Mouse (Mus musculus) heart, adult 2 months (tissue): Measurements from ENCODE around the gene Zfp93. TPM values are rescaled to one million over a fixed set of nuclear protein-coding genes. Genes with fewer than 3 reads are reported as not detected.

Experiments used
- DNase-seq, 2 experiments: peaks; one replicate each; pipeline ENCODE4 v3.0.0; 2021
- H3K27ac ChIP-seq: fragments of 200-600 bp; 2 replicates; pipeline ENCODE4 v1.8.1; 2022
- H3K27me3 ChIP-seq: fragments of 200-500 bp; 2 replicates; pipeline ENCODE4 v1.6.1; 2012; ENCODE audit warnings: mild to moderate bottlenecking, low read length, inconsistent platforms, mixed read lengths; ENCODE audit not compliant: control insufficient read depth, insufficient read depth
- H3K36me3 ChIP-seq: fragments of 200-500 bp; 2 replicates; pipeline ENCODE4 v1.6.1; 2012; ENCODE audit warnings: low read length, inconsistent platforms; ENCODE audit not compliant: control insufficient read depth, insufficient read depth
- H3K4me1 ChIP-seq: fragments of 200-500 bp; 2 replicates; pipeline ENCODE4 v1.6.1; 2011; ENCODE audit warnings: low read length; ENCODE audit not compliant: control insufficient read depth, insufficient read depth
- H3K4me3 ChIP-seq: fragments of 200-600 bp; 2 replicates; pipeline ENCODE4 v1.8.1; 2022
- H3K79me2 ChIP-seq: fragments of 200-500 bp; replicated peaks from 2 replicates; pipeline ENCODE4 v1.6.1; 2012; ENCODE audit warnings: mild to moderate bottlenecking, inconsistent platforms, low read length, moderate library complexity, mixed read lengths; ENCODE audit not compliant: control insufficient read depth, insufficient read depth
- H3K9ac ChIP-seq: fragments of 200-500 bp; 2 replicates; pipeline ENCODE4 v1.6.1; 2012; ENCODE audit warnings: low read depth, mild to moderate bottlenecking, control low read depth, inconsistent platforms, low read length, mixed read lengths
- CTCF ChIP-seq: fragments of 200-600 bp; IDR thresholded peaks from 2 replicates; pipeline ENCODE4 v1.8.1; 2022; ENCODE audit warnings: antibody characterized with exemption, mild to moderate bottlenecking, moderate library complexity
- EP300 ChIP-seq: fragments of 200-500 bp; IDR thresholded peaks from 2 replicates; pipeline ENCODE4 v1.6.1; 2011; ENCODE audit warnings: low read depth, low read length, control low read depth; ENCODE audit not compliant: insufficient read depth
- POLR2A ChIP-seq: fragments of 200-500 bp; IDR thresholded peaks from 2 replicates; pipeline ENCODE4 v1.6.1; 2011; ENCODE audit warnings: mild to moderate bottlenecking, low read depth, low read length, control low read depth; ENCODE audit not compliant: insufficient read depth
- WGBS: fragments of 180-500 bp; shearing (Covaris S2); methylation state at CpG from one replicate; pipeline ENCODE4 v1.1.7; 2018; 5-methylcytosine and 5-hydroxymethylcytosine counted together
- intact Hi-C: fragments of 180-260 bp; cut with DNase I; formaldehyde crosslinking; loops from one replicate; pipeline ENCODE4 v1.15.1; 2025
- polyA plus RNA-seq: library from polyadenylated mRNA; depleted of rRNA; stranded (reverse); fragments of >200 nt; gene quantifications from 2 replicates; pipeline ENCODE4 v1.2.3, GENCODE M21; 2012
- total RNA-seq, 2 experiments: library from RNA; stranded (reverse); gene quantifications; 2 replicates each; pipeline ENCODE4 v1.2.3; 2021

Zfp93 gene
- total and polyA plus RNA-seq, 3 experiments, result 1.7 to 4.1 (median 3.3) TPM

GRCm38 (mm10) chr7:24286916-24287315 is 16.7 kb downstream of the Zfp93 start:
- no peak overlapping the region for H3K27ac ChIP-seq
- H3K4me1 ChIP-seq, result no peaks in the 10 kb centered on the region
- TF ChIP-seq EP300 (no peak), CTCF (no peak), POLR2A (no peak)
- WGBS, result 72% methylated on average over 4 of the region's 4 CpGs
- intact Hi-C loops, result no loop called here
- DNase-seq, result no peak
- H3K36me3 ChIP-seq, result no peaks in the 10 kb centered on the region
- H3K4me3 ChIP-seq, result no peak overlapping the region
- H3K27me3 ChIP-seq, result no peaks in the 10 kb centered on the region
- no peak overlapping the region for H3K9ac ChIP-seq
- no peaks in the 10 kb centered on the region for H3K79me2 ChIP-seq

GRCm38 (mm10) chr7:24287670-24288069 is 17.4 kb downstream of the Zfp93 start:
- intact Hi-C loops, result no loop called here
- DNase-seq, result no peak

DNA sequence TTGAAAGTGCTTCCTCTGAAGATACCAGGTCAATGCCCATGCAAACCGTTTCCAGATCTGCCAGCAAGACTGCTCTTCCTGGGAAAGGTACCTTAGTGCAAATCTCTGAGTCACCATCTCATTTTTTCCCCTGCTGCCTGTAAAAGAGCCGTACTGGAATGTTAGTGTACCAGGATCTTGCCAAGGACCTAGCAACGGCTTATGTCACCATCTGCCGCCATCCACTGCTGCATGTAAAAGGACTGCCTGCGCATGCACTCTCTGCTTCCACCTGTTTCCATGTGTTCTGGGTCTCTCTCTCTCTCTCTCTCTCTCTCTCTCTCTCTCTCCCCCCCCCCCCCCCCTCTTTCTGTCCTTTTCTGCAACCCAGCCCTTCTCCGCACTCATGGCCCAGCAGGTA is 18.3 kb downstream of the Zfp93 start:
- Histone ChIP-seq H3K9ac (no peak overlapping the region), H3K79me2 (no peaks in the 10 kb centered on the region), H3K27ac (no peak overlapping the region), H3K4me3 (no peak overlapping the region), H3K27me3 (no peaks in the 10 kb centered on the region), H3K36me3 (no peaks in the 10 kb centered on the region), H3K4me1 (no peaks in the 10 kb centered on the region)
- WGBS, result 86% methylated on average over 6 of the region's 6 CpGs
- intact Hi-C loops, result no loop called here
- no peak for DNase-seq
- TF ChIP-seq EP300, result no peak
- no peak for TF ChIP-seq POLR2A
- no peak for TF ChIP-seq CTCF

More at GRCm38 (mm10) chr7:24287670-24288069, 17.4 kb downstream of the Zfp93 start:
- Histone ChIP-seq H3K4me1 (no peaks in the 10 kb centered on the region), H3K27ac (no peak overlapping the region), H3K4me3 (no peak overlapping the region), H3K27me3 (no peaks in the 10 kb centered on the region), H3K36me3 (no peaks in the 10 kb centered on the region), H3K79me2 (no peaks in the 10 kb centered on the region), H3K9ac (no peak overlapping the region)
- TF ChIP-seq EP300, result no peak
- TF ChIP-seq CTCF, result peak; percentile 19; the same call in 1 of the 2 replicates
- WGBS, result 75% methylated on average over 5 of the region's 5 CpGs

DNA sequence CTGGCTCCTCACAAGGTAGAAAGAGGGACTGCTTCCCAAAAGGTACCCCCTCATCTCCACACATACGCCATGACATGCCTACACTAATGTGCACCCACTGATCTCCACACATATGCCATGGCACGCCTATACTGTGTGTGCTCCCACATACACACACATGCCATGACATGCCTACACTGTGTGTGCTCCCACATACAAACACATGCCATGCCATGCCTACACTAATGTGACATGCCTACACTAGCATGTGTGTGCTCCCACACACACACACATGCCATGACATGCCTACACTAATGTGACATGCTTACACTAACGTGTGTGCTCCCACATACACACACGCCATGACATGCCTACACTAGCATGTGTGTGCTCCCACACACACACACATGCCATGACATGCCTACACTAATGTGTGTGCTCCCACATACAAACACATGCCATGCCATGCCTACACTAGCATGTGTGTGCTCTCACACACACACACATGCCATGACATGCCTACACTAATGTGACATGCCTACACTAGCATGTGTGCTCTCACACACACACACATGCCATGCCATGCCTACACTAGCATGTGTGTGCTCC is 20.0 kb downstream of the Zfp93 start:
- Histone ChIP-seq H3K4me3 (no peak overlapping the region), H3K79me2 (no peaks in the 10 kb centered on the region), H3K4me1 (no peaks in the 10 kb centered on the region), H3K36me3 (no peaks in the 10 kb centered on the region), H3K27ac (no peak overlapping the region), H3K27me3 (no peaks in the 10 kb centered on the region), H3K9ac (no peak overlapping the region)
- TF ChIP-seq CTCF (no peak), POLR2A (no peak), EP300 (no peak)
- intact Hi-C loops, result no loop called here
- WGBS, result 97% methylated on average over 4 of the region's 4 CpGs
- no peak for DNase-seq

DNA sequence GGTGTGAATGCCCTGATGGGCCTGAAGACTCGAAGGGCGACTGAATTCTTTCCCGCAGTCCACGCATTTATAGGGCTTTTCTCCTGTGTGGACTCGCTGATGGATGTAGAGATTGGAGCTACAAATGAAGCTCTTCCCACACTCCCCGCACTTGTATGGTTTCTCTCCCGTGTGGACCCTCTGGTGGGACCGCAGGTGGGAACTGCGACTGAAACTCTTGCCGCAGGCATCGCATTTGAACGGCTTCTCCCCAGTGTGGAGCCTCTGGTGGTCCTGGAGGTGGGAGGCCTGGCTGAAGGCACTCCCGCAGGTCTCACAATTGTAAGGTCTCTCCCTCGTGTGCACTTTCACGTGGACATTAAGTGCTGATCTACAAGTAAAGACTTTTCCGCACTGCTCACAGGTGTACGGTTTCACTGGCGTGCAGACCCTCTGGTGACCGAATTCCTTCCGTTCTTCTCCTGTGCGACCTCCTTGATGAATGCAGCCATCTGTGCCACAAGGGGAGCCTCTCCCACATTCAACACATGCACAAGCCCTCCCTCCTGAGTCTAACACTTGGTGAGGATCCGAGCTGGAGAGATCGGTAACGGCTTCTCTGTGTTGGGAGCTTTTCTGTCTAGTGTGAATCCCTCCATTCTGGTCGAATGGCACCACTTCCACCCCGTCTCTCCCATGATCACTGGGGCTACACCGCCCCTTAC is 21.3 kb downstream of the Zfp93 start:
- 87% methylated on average over 27 of the region's 27 CpGs for WGBS
- no peaks in the 10 kb centered on the region for H3K27me3 ChIP-seq
- intact Hi-C loops, result no loop called here
- no peak overlapping the region for H3K4me3 ChIP-seq
- no peaks in the 10 kb centered on the region for H3K4me1 ChIP-seq
- no peaks in the 10 kb centered on the region for H3K36me3 ChIP-seq
- no peak for TF ChIP-seq POLR2A
- no peak for TF ChIP-seq CTCF
- TF ChIP-seq EP300, result no peak
- no peak for DNase-seq
- H3K9ac ChIP-seq, result no peak overlapping the region
- no peaks in the 10 kb centered on the region for H3K79me2 ChIP-seq
- no peak overlapping the region for H3K27ac ChIP-seq

DNA sequence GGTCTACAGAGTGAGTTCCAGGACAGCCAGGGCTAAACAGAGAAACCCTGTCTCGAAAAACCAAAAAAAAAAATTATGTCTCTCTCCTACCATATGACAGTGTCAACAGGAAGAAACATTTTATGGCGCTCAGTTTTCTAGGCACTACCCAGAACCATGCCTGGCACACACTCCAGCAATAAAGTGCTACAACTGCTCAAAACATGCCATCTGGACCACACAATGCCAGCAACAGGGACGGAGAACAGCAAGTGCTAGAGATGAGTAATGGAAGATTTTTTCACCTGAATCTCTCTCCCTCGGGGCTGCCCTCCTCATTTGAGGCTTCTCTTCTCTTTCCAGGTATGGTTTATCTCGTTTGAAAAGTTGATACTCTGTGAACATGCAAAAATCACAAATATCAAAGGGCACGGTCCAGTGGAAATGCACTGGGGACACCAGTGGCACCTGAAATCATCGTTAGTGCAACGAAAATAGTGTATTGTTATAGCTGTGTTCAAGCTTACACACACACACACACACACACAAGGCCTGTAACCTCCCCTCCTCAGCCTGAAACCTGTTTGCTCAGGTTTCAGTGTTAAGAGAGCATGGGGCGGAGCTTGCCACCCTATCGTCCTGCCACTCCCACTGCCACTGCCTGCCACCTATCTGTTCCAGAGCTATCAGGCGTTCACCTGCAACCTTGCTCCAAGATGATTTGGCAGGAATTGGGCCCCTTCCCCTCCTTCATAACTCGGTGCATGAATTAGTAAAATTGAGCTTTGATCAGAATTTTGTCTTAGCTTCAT is 23.0 kb downstream of the Zfp93 start:
- Histone ChIP-seq H3K36me3 (no peaks in the 10 kb centered on the region), H3K4me1 (no peaks in the 10 kb centered on the region; the same call in 1 of the 2 replicates), H3K9ac (no peak overlapping the region), H3K27me3 (no peaks in the 10 kb centered on the region), H3K27ac (no peak overlapping the region), H3K79me2 (no peaks in the 10 kb centered on the region), H3K4me3 (no peak overlapping the region)
- WGBS, result 86% methylated on average over 12 of the region's 12 CpGs
- TF ChIP-seq CTCF (no peak), EP300 (no peak), POLR2A (no peak)
- intact Hi-C loops, result no loop called here
- DNase-seq, result no peak
